In genomic region chr11:62223416-62223815, GRCm38 (mm10) we compare ENCODE assay signal across 13 mouse cellular contexts. TPM values are rescaled to one million over a fixed set of nuclear protein-coding genes. Genes with fewer than 3 reads are reported as not detected.
DNase-seq lines count a peak whose midpoint lies in the region; TF ChIP-seq lines count a peak whose summit lies in the region.
"Had no signal": no experiment of that assay in that cellular context is flagged by ENCODE, and none has a peak within 500 bp of the region (broad histone marks: within the 10 kb centered on the region; RNA-seq: fewer than 3 reads in every experiment).

No protein-coding gene starts in this region.

- TF ChIP-seq CTCF in gastrocnemius, adult 2 months (IDR thresholded peaks at IDR 0.05) = no peak
- no peak for TF ChIP-seq CTCF in bone marrow macrophage, adult 2 months (IDR thresholded peaks at IDR 0.05; ENCODE audit: low read depth, low read length)
- no peak for TF ChIP-seq CTCF in layer of hippocampus, adult 2 months (conservative IDR thresholded peaks at IDR 0.05)

- no peak overlapping the region for H3K4me3 ChIP-seq in gastrocnemius, adult 2 months
- 0 out of 2 replicates have a peak overlapping the region, but pooled peaks have one; percentile 12 for H3K4me3 ChIP-seq in bone marrow macrophage, adult 2 months (ENCODE audit: insufficient read depth, low read length)
- H3K4me3 ChIP-seq in macrophage (ENCODE audit: inconsistent target) (peak overlapping the region; percentile 6; the same call in 1 of the 2 replicates), myocyte (no peak overlapping the region)
- H3K4me3 ChIP-seq in layer of hippocampus, adult 2 months = no peak overlapping the region
- H3K4me3 ChIP-seq: embryonic facial prominence, embryonic 15.5 days; forebrain, embryonic 12.5 days; heart, embryonic 13.5 days; hindbrain, embryonic 15.5 days had no signal

- peak overlapping the region; percentile 7 for H3K4me2 ChIP-seq in myocyte (ENCODE audit: low read depth)
- H3K4me2 ChIP-seq: embryonic facial prominence, embryonic 15.5 days; forebrain, embryonic 12.5 days; heart, embryonic 13.5 days; hindbrain, embryonic 15.5 days had no signal

- WGBS in macrophage (ENCODE audit: missing documents) = 13% methylated on average over 5 of the region's 5 CpGs

- peaks cover 48% of the 10 kb centered on the region for H3K4me1 ChIP-seq in bone marrow macrophage, adult 2 months (ENCODE audit: control insufficient read depth, insufficient read depth, low read length)
- H3K4me1 ChIP-seq: forebrain, embryonic 12.5 days; hindbrain, embryonic 15.5 days had no signal

- peak overlapping the region; percentile 63; the same call in 1 of the 2 replicates for H3K27ac ChIP-seq in gastrocnemius, adult 2 months
- peak overlapping the region; percentile 5; the same call in 1 of the 2 replicates for H3K27ac ChIP-seq in bone marrow macrophage, adult 2 months (ENCODE audit: insufficient read depth, low read depth, low read length)
- peak overlapping the region; percentile 75 for H3K27ac ChIP-seq in macrophage
- H3K27ac ChIP-seq in layer of hippocampus, adult 2 months = no peak overlapping the region
- H3K27ac ChIP-seq: embryonic facial prominence, embryonic 15.5 days; forebrain, embryonic 12.5 days; heart, embryonic 13.5 days; hindbrain, embryonic 15.5 days had no signal

- no peaks in the 10 kb centered on the region for H3K27me3 ChIP-seq in myocyte (ENCODE audit: control insufficient read depth, insufficient read depth, insufficient read length)
- H3K27me3 ChIP-seq: embryonic facial prominence, embryonic 15.5 days; forebrain, embryonic 12.5 days; heart, embryonic 13.5 days; hindbrain, embryonic 15.5 days had no signal

- H3ac ChIP-seq in myocyte (ENCODE audit: control insufficient read depth, insufficient read length) = no peak overlapping the region

- DNase-seq in gastrocnemius, adult 2 months = no peak
- DNase-seq in gastrocnemius, postnatal 10 days = no peak
- no peak for DNase-seq in layer of hippocampus, postnatal 36 days
- no peak for DNase-seq in layer of hippocampus, adult 2 months (ENCODE audit: low spot score in 2 of 2)
- DNase-seq: cerebellum, postnatal 10 days; embryo, embryonic 11 days had no signal

- intact Hi-C loops in gastrocnemius, adult 2 months (cut with DNase I) = no loop called here

- H3K79me2 ChIP-seq in macrophage (ENCODE audit: inconsistent target) (peaks cover 5% of the 10 kb centered on the region; the same call in 1 of the 2 replicates), myocyte (ENCODE audit: control insufficient read depth, insufficient read depth) (no peaks in the 10 kb centered on the region)

- H3K36me3 ChIP-seq in macrophage (ENCODE audit: inconsistent target) (no peaks in the 10 kb centered on the region), myocyte (ENCODE audit: control insufficient read depth, insufficient read depth) (no peaks in the 10 kb centered on the region)
- H3K36me3 ChIP-seq: embryonic facial prominence, embryonic 15.5 days; heart, embryonic 13.5 days; hindbrain, embryonic 15.5 days had no signal

- no peak for TF ChIP-seq POLR2A in bone marrow macrophage, adult 2 months (IDR thresholded peaks at IDR 0.05; ENCODE audit: borderline replicate concordance, low read depth, low read length)
- no peak for TF ChIP-seq POLR2A in myocyte (IDR thresholded peaks at IDR 0.05; ENCODE audit: insufficient read length, low read depth)

TF ChIP-seq in myocyte, 11 proteins besides CTCF, POLR2A, EP300 and RAD21:
- TF ChIP-seq POLR2AphosphoS2 (IDR thresholded peaks at IDR 0.05; ENCODE audit: insufficient read length, low read depth) (no peak), MYOG (IDR thresholded peaks at IDR 0.05; ENCODE audit: control insufficient read depth in 1 of 3, insufficient read depth in 1 of 3, insufficient read length in 2 of 3, low read depth in 2 of 3) (no peak), TCF3 (IDR thresholded peaks at IDR 0.05; ENCODE audit: insufficient read length, low read depth) (no peak), TCF12 (IDR thresholded peaks at IDR 0.05; ENCODE audit: insufficient read depth, poor library complexity, severe bottlenecking) (no peak), CEBPB (IDR thresholded peaks at IDR 0.05; ENCODE audit: insufficient read depth, poor library complexity, severe bottlenecking) (no peak), SRF (IDR thresholded peaks at IDR 0.05; ENCODE audit: control insufficient read depth, insufficient read length, low read depth) (no peak), USF1 (IDR thresholded peaks at IDR 0.05; ENCODE audit: low read depth) (no peak), MAX (IDR thresholded peaks at IDR 0.05; ENCODE audit: low read depth) (no peak), E2F4 (IDR thresholded peaks at IDR 0.05; ENCODE audit: insufficient read depth) (no peak), REST (IDR thresholded peaks at IDR 0.05; ENCODE audit: insufficient read depth, insufficient read length) (no peak), MYOD1 (IDR thresholded peaks at IDR 0.05; ENCODE audit: control insufficient read depth in 1 of 3, insufficient read length in 2 of 3, low read depth in 2 of 3) (no peak)

RNA-seq across cellular contexts. Expression of gene Adora2b, which starts 25.4 kb away (rescaled TPM):
- under 1 TPM; 0.26 to 0.95 TPM for total RNA-seq in gastrocnemius, adult 2 months (2021)
- 1 to 10 TPM in 1 of 2 experiments, under 1 TPM in 1; 0.88 to 1.3 TPM for total RNA-seq in gastrocnemius, postnatal 10 days (2021)
- polyA plus RNA-seq in bone marrow macrophage, adult 2 months (2012; ENCODE audit: insufficient read depth, insufficient read length, missing spikeins) = 1.4 and 2.3 TPM in 2 replicates
- 10 to 100 TPM in 6 of 26 experiments, 1 to 10 TPM in 9, under 1 TPM in 11; 0.50 to 35.4 (median 2.2) TPM for total RNA-seq in macrophage (2018; cell fraction: chromatin; rRNA removed)
- total RNA-seq in macrophage (2018; cell fraction: cytosol; rRNA removed) = 10 to 100 TPM in 6 of 26 experiments, 1 to 10 TPM in 14, under 1 TPM in 6; 0.37 to 49.9 (median 1.7) TPM
- 10 to 100 TPM in 5 of 26 experiments, 1 to 10 TPM in 16, under 1 TPM in 3, not detected in 2; 0.45 to 30.3 (median 4.8) TPM for total RNA-seq in macrophage (2018; cell fraction: nucleus; rRNA removed)
- polyA plus RNA-seq in macrophage (2018) (1.1 to 5.9 TPM (median 1.4 TPM) in 3 replicates), myocyte (2012; fragmentation: generic; extraction: Trizol) (6.6 TPM)
- total RNA-seq in layer of hippocampus, postnatal 36 days (2021) = 1 to 10 TPM; 6.9 to 7.3 TPM
- total RNA-seq in layer of hippocampus, adult 2 months (2021) = 1 to 10 TPM; 6.5 to 7.1 TPM

RNA-seq across cellular contexts. Expression of gene Zswim7, which starts 57.8 kb away (rescaled TPM):
- 10 to 100 TPM; 33.5 to 40.6 TPM for total RNA-seq in gastrocnemius, adult 2 months (2021)
- total RNA-seq in gastrocnemius, postnatal 10 days (2021) = 10 to 100 TPM; 15.2 to 17.9 TPM
- 3.8 and 6.9 TPM in 2 replicates for polyA plus RNA-seq in bone marrow macrophage, adult 2 months (2012; ENCODE audit: insufficient read depth, insufficient read length, missing spikeins)
- 1 to 10 TPM; 1.5 to 7.4 (median 4.7) TPM for total RNA-seq in macrophage (2018; cell fraction: chromatin; rRNA removed)
- total RNA-seq in macrophage (2018; cell fraction: cytosol; rRNA removed) = 10 to 100 TPM in 4 of 26 experiments, 1 to 10 TPM in 22; 4.1 to 11.2 (median 8.2) TPM
- 10 to 100 TPM in 3 of 26 experiments, 1 to 10 TPM in 23; 2.6 to 11.1 (median 5.0) TPM for total RNA-seq in macrophage (2018; cell fraction: nucleus; rRNA removed)
- 4.2 to 12.8 TPM (median 8.2 TPM) in 3 replicates for polyA plus RNA-seq in macrophage (2018)
- polyA plus RNA-seq in myocyte (2012; fragmentation: generic; extraction: Trizol) = 39.4 TPM
- total RNA-seq in layer of hippocampus, postnatal 36 days (2021) = 10 to 100 TPM; 11.9 to 14.6 TPM
- 10 to 100 TPM; 12.1 to 13.1 TPM for total RNA-seq in layer of hippocampus, adult 2 months (2021)

RNA-seq across cellular contexts. Expression of gene Ttc19, which starts 57.9 kb away (rescaled TPM):
- total RNA-seq in gastrocnemius, adult 2 months (2021) = 10 to 100 TPM; 37.4 to 50.1 TPM
- total RNA-seq in gastrocnemius, postnatal 10 days (2021) = 10 to 100 TPM; 21.3 to 23.0 TPM
- polyA plus RNA-seq in bone marrow macrophage, adult 2 months (2012; ENCODE audit: insufficient read depth, insufficient read length, missing spikeins) = 5.7 and 6.7 TPM in 2 replicates
- 10 to 100 TPM; 18.5 to 76.0 (median 26.6) TPM for total RNA-seq in macrophage (2018; cell fraction: chromatin; rRNA removed)
- total RNA-seq in macrophage (2018; cell fraction: cytosol; rRNA removed) = 1 to 10 TPM; 2.9 to 7.4 (median 4.1) TPM
- total RNA-seq in macrophage (2018; cell fraction: nucleus; rRNA removed) = 10 to 100 TPM; 10.4 to 52.1 (median 23.7) TPM
- polyA plus RNA-seq in macrophage (2018) (2.2 to 7.4 TPM (median 5.6 TPM) in 3 replicates), myocyte (2012; fragmentation: generic; extraction: Trizol) (9.4 TPM)
- 10 to 100 TPM; 86.1 to 88.1 TPM for total RNA-seq in layer of hippocampus, postnatal 36 days (2021)
- total RNA-seq in layer of hippocampus, adult 2 months (2021) = 10 to 100 TPM; 87.3 to 91.7 TPM

Comparison
In these comparisons a context has a peak if more than half of its experiments do, and no peak if none do; other contexts are left out.
1. H3K4me3 ChIP-seq: peak in bone marrow macrophage, adult 2 months (single experiment) and macrophage (single experiment); none in gastrocnemius, adult 2 months (single experiment), myocyte (single experiment) and layer of hippocampus, adult 2 months (single experiment).